Mouse (Mus musculus) heart, postnatal 0 days (tissue): ENCODE measurements around the gene Ipmk. TPM values are rescaled to one million over a fixed set of nuclear protein-coding genes. Genes with fewer than 3 reads are reported as not detected.
A peak's percentile ranks its signal among the peaks of the same experiment; 100 is the strongest.

ENCODE experiments used
- ATAC-seq: fragments of 200-750 bp; cut with Nextera tagmentation; 2 replicates; pipeline ENCODE4 v1.8.0; 2017; ENCODE audit warnings: low read depth, moderate number of reproducible peaks, moderate library complexity; ENCODE audit not compliant: insufficient read depth
- DNase-seq: peaks from one replicate; pipeline ENCODE4 v3.0.0-alpha.2; 2016; ENCODE audit warnings: low spot score
- H3K27ac ChIP-seq: fragments of 300-500 bp; sonication (generic); 2 replicates; pipeline ENCODE4 v1.5.1; 2014; ENCODE audit warnings: low read depth, mild to moderate bottlenecking
- H3K27me3 ChIP-seq: fragments of 300-500 bp; sonication (generic); 2 replicates; pipeline ENCODE4 v1.6.1; 2014; ENCODE audit warnings: low read length, mixed read lengths; ENCODE audit not compliant: control insufficient read depth, insufficient read depth
- H3K36me3 ChIP-seq: fragments of 300-500 bp; sonication (generic); replicated peaks from 2 replicates; pipeline ENCODE4 v1.6.1; 2014; ENCODE audit warnings: low read length, mixed read lengths; ENCODE audit not compliant: control insufficient read depth, insufficient read depth
- H3K4me1 ChIP-seq: fragments of 300-500 bp; sonication (generic); 2 replicates; pipeline ENCODE4 v1.6.1; 2014; ENCODE audit warnings: antibody characterized with exemption; ENCODE audit not compliant: control insufficient read depth, insufficient read depth
- H3K4me2 ChIP-seq: fragments of 300-500 bp; sonication (generic); 2 replicates; pipeline ENCODE4 v1.6.1; 2014; ENCODE audit warnings: low read depth, mild to moderate bottlenecking, low read length, moderate library complexity
- H3K4me3 ChIP-seq: fragments of 300-500 bp; sonication (generic); 2 replicates; pipeline ENCODE4 v1.5.1; 2014; ENCODE audit warnings: low read depth, low read length
- H3K9ac ChIP-seq: fragments of 300-500 bp; sonication (generic); replicated peaks from 2 replicates; pipeline ENCODE4 v1.6.1; 2014; ENCODE audit warnings: low read depth, low read length, mixed read lengths
- H3K9me3 ChIP-seq: fragments of 300-500 bp; sonication (generic); replicated peaks from 2 replicates; pipeline ENCODE4 v1.6.1; 2016; ENCODE audit warnings: low read length; ENCODE audit not compliant: control insufficient read depth
- CTCF ChIP-seq: IDR thresholded peaks from 2 replicates; pipeline ENCODE4 v1.5.1; 2016; ENCODE audit warnings: antibody characterized with exemption, control low read depth, low read depth
- EP300 ChIP-seq: IDR thresholded peaks from 2 replicates; pipeline ENCODE4 v1.6.1; 2016; ENCODE audit warnings: antibody characterized with exemption, low read depth
- WGBS: fragments of 180-500 bp; shearing (Covaris S2); extraction: QIAGEN DNeasy Blood & Tissue Kit; methylation state at CpG from one replicate; pipeline ENCODE4 v1.1.7; 2014; 5-methylcytosine and 5-hydroxymethylcytosine counted together
- polyA plus RNA-seq: library from polyadenylated mRNA; unstranded; fragments of >200 nt; fragmentation: Nextera tagmentation; extraction: Ambion mirVana; gene quantifications from 2 replicates; pipeline ENCODE4 v1.2.1, GENCODE M21; 2015
- total RNA-seq: library from RNA; depleted of rRNA; stranded (reverse); fragments of >200 nt; gene quantifications from 2 replicates; pipeline ENCODE4 v1.2.3, GENCODE M21; 2014; ENCODE audit warnings: low replicate concordance

Gene Ipmk
- total and polyA plus RNA-seq, 2 experiments from 2014 or later = 4.9 to 6.8 TPM

- Histone ChIP-seq H3K9me3 (no peaks in the 10 kb centered on the region), H3K4me2 (peak overlapping the region; percentile 92), H3K27me3 (no peaks in the 10 kb centered on the region), H3K4me3 (no peak overlapping the region), H3K36me3 (0 out of 2 replicates have a peak, but pooled peaks cover 6% of the 10 kb centered on the region), H3K4me1 (peaks cover 6% of the 10 kb centered on the region; the same call in 1 of the 2 replicates), H3K27ac (no peak overlapping the region), H3K9ac (no peak overlapping the region)
- no peak for ATAC-seq
- no peak for TF ChIP-seq CTCF
- TF ChIP-seq EP300 = no peak
- no peak for DNase-seq
- 78% methylated on average over 1 of the region's 1 CpGs for WGBS
Measured at GRCm38 (mm10) chr10:71349290-71349689, 1.7 kb downstream of the Ipmk start.

- H3K4me2 ChIP-seq = no peak overlapping the region
- no peak for DNase-seq
- H3K27ac ChIP-seq = no peak overlapping the region
- peaks cover 4% of the 10 kb centered on the region; the same call in 1 of the 2 replicates for H3K4me1 ChIP-seq
- no peaks in the 10 kb centered on the region for H3K27me3 ChIP-seq
- no peak for ATAC-seq
- H3K9me3 ChIP-seq = no peaks in the 10 kb centered on the region
- WGBS = 91% methylated on average over 7 of the region's 7 CpGs
- H3K9ac ChIP-seq = no peak overlapping the region
- TF ChIP-seq CTCF (no peak), EP300 (no peak)
- H3K36me3 ChIP-seq = 0 out of 2 replicates have a peak, but pooled peaks cover 6% of the 10 kb centered on the region
- no peak overlapping the region for H3K4me3 ChIP-seq
Measured at GRCm38 (mm10) chr10:71351301-71351700, 3.7 kb downstream of the Ipmk start.

DNA sequence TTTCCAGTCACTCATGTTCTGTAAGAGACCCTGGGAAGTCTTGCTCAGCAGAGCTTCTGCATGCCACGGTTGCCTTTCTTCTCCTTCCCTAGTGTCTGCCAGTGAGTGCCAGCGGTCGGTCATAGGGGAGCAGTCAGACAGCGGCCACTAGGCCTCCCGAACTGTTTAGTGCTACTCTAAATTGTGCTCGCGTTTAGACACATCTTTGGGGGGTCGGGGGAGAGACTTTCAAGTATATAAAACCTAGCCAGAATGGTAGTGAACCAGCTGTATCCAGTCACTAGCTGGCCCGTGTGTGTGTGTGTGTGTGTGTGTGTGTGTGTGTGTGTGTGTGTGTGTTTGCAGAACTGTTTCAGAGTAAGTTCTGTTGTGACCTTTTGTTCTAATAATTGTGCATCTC, 6.3 kb downstream of the Ipmk start:
- H3K36me3 ChIP-seq = 0 out of 2 replicates have a peak, but pooled peaks cover 6% of the 10 kb centered on the region
- H3K27ac ChIP-seq = no peak overlapping the region
- DNase-seq (no peak), ATAC-seq (no peak)
- WGBS = 46% methylated on average over 9 of the region's 9 CpGs
- H3K4me3 ChIP-seq = no peak overlapping the region
- TF ChIP-seq EP300 (no peak), CTCF (no peak)
- H3K9me3 ChIP-seq = no peaks in the 10 kb centered on the region
- H3K4me2 ChIP-seq = no peak overlapping the region
- no peaks in the 10 kb centered on the region for H3K27me3 ChIP-seq
- H3K9ac ChIP-seq = no peak overlapping the region; the same call in 1 of the 2 replicates
- peaks cover 9% of the 10 kb centered on the region for H3K4me1 ChIP-seq

GRCm38 (mm10) chr10:71354947-71355346, 7.4 kb downstream of the Ipmk start:
- DNase-seq = no peak
- Histone ChIP-seq H3K4me1 (peaks cover 7% of the 10 kb centered on the region), H3K9me3 (no peaks in the 10 kb centered on the region), H3K4me2 (no peak overlapping the region), H3K27ac (no peak overlapping the region), H3K4me3 (no peak overlapping the region), H3K36me3 (0 out of 2 replicates have a peak, but pooled peaks cover 6% of the 10 kb centered on the region), H3K27me3 (no peaks in the 10 kb centered on the region), H3K9ac (no peak overlapping the region)
- WGBS = 93% methylated on average over 12 of the region's 12 CpGs
- TF ChIP-seq CTCF (no peak), EP300 (no peak)
- no peak for ATAC-seq

- peaks cover 12% of the 10 kb centered on the region for H3K4me1 ChIP-seq
- WGBS = 75% methylated on average over 7 of the region's 7 CpGs
- H3K4me3 ChIP-seq = no peak overlapping the region
- H3K9ac ChIP-seq = no peak overlapping the region
- no peak for DNase-seq
- peaks cover 10% of the 10 kb centered on the region; the same call in 1 of the 2 replicates for H3K36me3 ChIP-seq
- TF ChIP-seq CTCF (no peak), EP300 (no peak)
- no peaks in the 10 kb centered on the region for H3K9me3 ChIP-seq
- no peaks in the 10 kb centered on the region for H3K27me3 ChIP-seq
- no peak overlapping the region for H3K27ac ChIP-seq
- no peak overlapping the region for H3K4me2 ChIP-seq
- no peak for ATAC-seq
Measured at GRCm38 (mm10) chr10:71361044-71361443, 13.5 kb downstream of the Ipmk start.
